In genomic region chr8:3392293-3392692, GRCm38 (mm10) we compare ENCODE assay signal across 8 mouse cellular contexts. TPM values are rescaled to one million over a fixed set of nuclear protein-coding genes. Genes with fewer than 3 reads are reported as not detected.
DNase-seq lines count a peak whose midpoint lies in the region; ATAC-seq and TF ChIP-seq lines count a peak whose summit lies in the region.

No protein-coding gene starts in this region.

- peak overlapping the region; percentile 89 for H3K4me3 ChIP-seq in kidney, embryonic 14.5 days (ENCODE audit: low read length)
- peak overlapping the region; percentile 89 for H3K4me3 ChIP-seq in embryonic facial prominence, embryonic 10.5 days
- H3K4me3 ChIP-seq in hindbrain, postnatal 0 days (ENCODE audit: low read length), result peak overlapping the region; percentile 80
- H3K4me3 ChIP-seq in midbrain, embryonic 15.5 days, result peak overlapping the region; percentile 88

- peak overlapping the region; percentile 79 for H3K4me2 ChIP-seq in kidney, embryonic 14.5 days (replicated peaks; ENCODE audit: low read depth, low read length)
- H3K4me2 ChIP-seq in hindbrain, postnatal 0 days (ENCODE audit: low read depth, low read length), result peak overlapping the region; percentile 93
- peak overlapping the region; percentile 93 for H3K4me2 ChIP-seq in midbrain, embryonic 15.5 days

- TF ChIP-seq CTCF in hindbrain, postnatal 0 days (IDR thresholded peaks at IDR 0.05; ENCODE audit: low read depth), result no peak

- WGBS in kidney, embryonic 14.5 days, result 53% methylated on average over 4 of the region's 4 CpGs
- 63% methylated on average over 4 of the region's 4 CpGs for WGBS in embryonic facial prominence, embryonic 10.5 days
- WGBS in hindbrain, postnatal 0 days, result 50% methylated on average over 4 of the region's 4 CpGs
- WGBS in midbrain, embryonic 15.5 days, result 47% methylated on average over 4 of the region's 4 CpGs

- no peaks in the 10 kb centered on the region for H3K27me3 ChIP-seq in kidney, embryonic 14.5 days (ENCODE audit: control insufficient read depth, insufficient read depth, low read length)
- no peaks in the 10 kb centered on the region for H3K27me3 ChIP-seq in embryonic facial prominence, embryonic 10.5 days (replicated peaks; ENCODE audit: low read depth, poor library complexity, severe bottlenecking)
- H3K27me3 ChIP-seq in hindbrain, postnatal 0 days (ENCODE audit: insufficient read depth, low read length), result no peaks in the 10 kb centered on the region
- H3K27me3 ChIP-seq in midbrain, embryonic 15.5 days (replicated peaks), result no peaks in the 10 kb centered on the region

- H3K9me3 ChIP-seq in kidney, embryonic 14.5 days (ENCODE audit: control insufficient read depth, low read length), result no peaks in the 10 kb centered on the region
- no peaks in the 10 kb centered on the region for H3K9me3 ChIP-seq in embryonic facial prominence, embryonic 10.5 days
- no peaks in the 10 kb centered on the region for H3K9me3 ChIP-seq in hindbrain, postnatal 0 days (ENCODE audit: low read length)
- H3K9me3 ChIP-seq in midbrain, embryonic 15.5 days, result no peaks in the 10 kb centered on the region

- 0 out of 2 replicates have a peak, but pooled peaks cover 4% of the 10 kb centered on the region for H3K36me3 ChIP-seq in kidney, embryonic 14.5 days (ENCODE audit: control insufficient read depth, insufficient read depth, low read length)
- H3K36me3 ChIP-seq in embryonic facial prominence, embryonic 10.5 days (replicated peaks), result 0 out of 2 replicates have a peak, but pooled peaks cover 10% of the 10 kb centered on the region
- H3K36me3 ChIP-seq in hindbrain, postnatal 0 days (ENCODE audit: insufficient read depth, low read length), result no peaks in the 10 kb centered on the region
- no peaks in the 10 kb centered on the region for H3K36me3 ChIP-seq in midbrain, embryonic 15.5 days (replicated peaks)

- ATAC-seq in kidney, embryonic 14.5 days (ENCODE audit: low FRiP score, low TSS enrichment), result no peak
- no peak for ATAC-seq in hindbrain, postnatal 0 days
- ATAC-seq in midbrain, embryonic 15.5 days (replicated peaks), result no peak

- peak overlapping the region; percentile 82; the same call in 1 of the 2 replicates for H3K9ac ChIP-seq in kidney, embryonic 14.5 days (ENCODE audit: low read depth, low read length)
- no peak overlapping the region for H3K9ac ChIP-seq in hindbrain, postnatal 0 days (replicated peaks; ENCODE audit: low read length)
- peak overlapping the region; percentile 83 for H3K9ac ChIP-seq in midbrain, embryonic 15.5 days

- no peak overlapping the region for H3K27ac ChIP-seq in kidney, embryonic 14.5 days (ENCODE audit: low read depth, low read length)
- peak overlapping the region; percentile 86 for H3K27ac ChIP-seq in embryonic facial prominence, embryonic 10.5 days (replicated peaks)
- no peak overlapping the region for H3K27ac ChIP-seq in hindbrain, postnatal 0 days
- no peak overlapping the region for H3K27ac ChIP-seq in midbrain, embryonic 15.5 days

- peaks cover 22% of the 10 kb centered on the region for H3K4me1 ChIP-seq in kidney, embryonic 14.5 days (ENCODE audit: control insufficient read depth, insufficient read depth, low read length)
- peaks cover 29% of the 10 kb centered on the region for H3K4me1 ChIP-seq in embryonic facial prominence, embryonic 10.5 days
- H3K4me1 ChIP-seq in hindbrain, postnatal 0 days (ENCODE audit: insufficient read depth, low read length), result 0 out of 2 replicates have a peak, but pooled peaks cover 13% of the 10 kb centered on the region
- H3K4me1 ChIP-seq in midbrain, embryonic 15.5 days, result peaks cover 29% of the 10 kb centered on the region

- DNase-seq in kidney, postnatal 14 days, result no peak
- no peak for DNase-seq in embryonic facial prominence, embryonic 10.5 days (ENCODE audit: low spot score)
- DNase-seq in hindbrain, postnatal 0 days (ENCODE audit: low spot score), result no peak
- DNase-seq in thymus, postnatal 10 days (ENCODE audit: low spot score in 2 of 2), result no peak
- DNase-seq in frontal cortex, adult 2 months (ENCODE audit: extremely low spot score in 1 of 2, low spot score in 1 of 2), result no peak
- DNase-seq in left cerebral cortex, adult 18-20 months (ENCODE audit: low spot score in 2 of 2), result no peak

RNA-seq across cellular contexts. Expression of gene Arhgef18, which starts 0.5 kb away (rescaled TPM):
- 8.9 and 11.7 TPM in 2 replicates for polyA plus RNA-seq in kidney, embryonic 14.5 days (2014; fragmentation: Nextera tagmentation; extraction: Ambion mirVana)
- polyA plus RNA-seq in embryonic facial prominence, embryonic 10.5 days (2016; fragmentation: Nextera tagmentation; extraction: Ambion mirVana), result 9.5 and 9.6 TPM in 2 replicates
- 45.6 and 50.0 TPM in 2 replicates for total RNA-seq in hindbrain, postnatal 0 days (2014; rRNA removed)
- polyA plus RNA-seq in hindbrain, postnatal 0 days (2015; fragmentation: Nextera tagmentation; extraction: Ambion mirVana), result 5.4 and 5.5 TPM in 2 replicates
- 11.8 and 13.3 TPM in 2 replicates for polyA plus RNA-seq in midbrain, embryonic 15.5 days (2015; fragmentation: Nextera tagmentation; extraction: Ambion mirVana)
- 29.1 and 33.8 TPM in 2 replicates for polyA plus RNA-seq in frontal cortex, adult 2 months (2012; rRNA removed)
- total RNA-seq in left cerebral cortex, adult 18-20 months (2021), result 10 to 100 TPM; 44.0 to 48.9 TPM

RNA-seq across cellular contexts. Expression of gene A430078G23Rik, which starts 39.1 kb away (rescaled TPM):
- polyA plus RNA-seq in kidney, embryonic 14.5 days (2014; fragmentation: Nextera tagmentation; extraction: Ambion mirVana), result not detected in 2 replicates
- polyA plus RNA-seq in embryonic facial prominence, embryonic 10.5 days (2016; fragmentation: Nextera tagmentation; extraction: Ambion mirVana), result 0.14 TPM in 1 of 2 replicates, not detected in the other
- total RNA-seq in hindbrain, postnatal 0 days (2014; rRNA removed), result not detected in 2 replicates
- polyA plus RNA-seq in hindbrain, postnatal 0 days (2015; fragmentation: Nextera tagmentation; extraction: Ambion mirVana), result 0.09 TPM in 1 of 2 replicates, not detected in the other
- not detected in 2 replicates for polyA plus RNA-seq in midbrain, embryonic 15.5 days (2015; fragmentation: Nextera tagmentation; extraction: Ambion mirVana)
- 0.46 and 0.52 TPM in 2 replicates for polyA plus RNA-seq in frontal cortex, adult 2 months (2012; rRNA removed)
- not detected for total RNA-seq in left cerebral cortex, adult 18-20 months (2021)
